Mouse (Mus musculus): ENCODE data around the gene Cd200r3. TPM values are rescaled to one million over a fixed set of nuclear protein-coding genes. Genes with fewer than 3 reads are reported as not detected.

Gene Cd200r3
- polyA plus RNA-seq, 1 experiment from 2014 or later = 0.36 TPM

DNA sequence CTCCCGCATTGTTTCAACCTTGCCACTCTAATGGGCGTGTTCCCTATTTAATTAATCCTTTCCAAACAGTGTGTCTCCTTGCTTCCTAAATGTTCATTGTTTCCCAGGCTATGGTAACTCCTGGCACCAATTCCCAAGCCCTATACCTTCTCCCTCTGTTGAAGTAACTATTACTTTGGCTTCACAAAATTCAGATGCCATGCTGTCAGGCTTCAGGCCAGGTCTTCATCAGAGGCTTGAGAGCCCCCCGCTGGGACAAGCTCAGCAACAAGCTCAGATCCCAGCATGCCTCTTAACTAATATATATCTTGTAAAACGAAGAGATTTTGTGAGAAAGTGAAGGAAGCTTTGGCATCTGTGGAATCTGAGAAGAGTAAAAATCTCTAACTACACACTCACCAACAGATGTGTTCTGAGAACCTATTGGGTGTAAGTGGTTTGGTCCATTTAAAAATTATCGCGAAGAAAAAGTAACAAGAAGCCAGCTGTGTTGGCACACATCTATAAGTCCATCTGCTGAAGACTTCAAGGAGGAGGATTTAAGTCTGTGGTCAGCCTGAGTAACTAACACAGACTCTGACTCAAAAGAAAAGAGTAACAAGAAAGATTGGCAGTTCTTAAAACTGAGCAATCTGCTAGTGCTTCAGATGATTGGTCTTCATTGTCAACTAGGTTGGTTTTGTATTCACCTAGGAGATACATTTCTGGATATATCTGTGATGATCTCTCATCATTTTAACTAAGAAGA, 50.9 kb downstream of the Cd200r3 start:
- Histone ChIP-seq H3K4me1 (no peaks in the 10 kb centered on the region), H3K27ac (no peak overlapping the region), H3K27me3 (replicated peaks) (no peaks in the 10 kb centered on the region), H3K36me3 (no peaks in the 10 kb centered on the region), H3K9me3 (replicated peaks) (no peaks in the 10 kb centered on the region), H3K4me3 (no peak overlapping the region), H3K4me2 (no peak overlapping the region), H3K9ac (no peak overlapping the region)
- 69% methylated on average over 6 of the region's 6 CpGs for WGBS (ENCODE audit: insufficient replicate concordance)
- ATAC-seq = no peak

DNA sequence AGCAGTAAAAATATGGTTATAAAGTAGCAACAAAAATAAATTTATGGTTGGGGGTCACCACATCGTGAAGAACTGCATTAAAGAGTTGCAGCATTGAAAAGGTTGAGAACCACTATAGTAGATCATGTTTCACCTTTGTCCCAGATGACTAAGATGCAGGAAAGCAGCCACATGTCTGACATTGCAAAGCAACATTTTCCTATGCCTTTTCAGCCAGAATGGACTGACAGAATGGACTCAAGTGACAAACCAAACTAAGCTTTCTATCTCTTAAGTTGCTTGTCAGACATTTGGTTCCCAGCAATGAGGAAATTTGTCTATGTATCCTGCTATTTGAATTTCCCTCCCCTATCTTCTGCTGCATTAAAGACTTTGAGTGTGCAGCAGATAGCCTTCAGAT, 51.6 kb downstream of the Cd200r3 start:
- H3K9me3 ChIP-seq (replicated peaks) = no peaks in the 10 kb centered on the region
- no peaks in the 10 kb centered on the region for H3K4me1 ChIP-seq
- H3K27ac ChIP-seq = no peak overlapping the region
- no peak overlapping the region for H3K9ac ChIP-seq
- 50% methylated on average over 1 of the region's 1 CpGs for whole genome bisulfite sequencing (ENCODE audit: insufficient replicate concordance)
- no peaks in the 10 kb centered on the region for H3K36me3 ChIP-seq
- no peak for ATAC-seq
- H3K27me3 ChIP-seq (replicated peaks) = no peaks in the 10 kb centered on the region
- no peak overlapping the region for H3K4me2 ChIP-seq
- no peak overlapping the region for H3K4me3 ChIP-seq

DNA sequence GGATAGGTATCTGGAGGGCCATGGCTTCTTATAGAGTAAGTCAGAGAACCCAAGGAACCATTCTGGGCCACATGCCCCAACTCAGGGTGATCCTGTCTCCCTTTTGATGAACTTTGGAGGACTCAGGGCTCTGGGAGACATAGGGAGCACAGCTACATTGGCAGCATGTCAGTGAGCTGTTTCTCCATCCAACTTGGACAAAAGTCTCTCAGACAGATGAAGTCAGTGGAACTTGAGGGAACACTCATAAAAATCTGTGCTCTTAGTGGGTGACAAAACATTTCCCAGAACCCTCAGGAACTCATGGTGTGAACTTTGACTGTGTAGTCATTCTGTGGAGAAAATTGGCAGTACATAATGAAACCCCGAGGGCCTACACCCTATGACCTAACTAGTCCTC, 53.2 kb downstream of the Cd200r3 start:
- no peaks in the 10 kb centered on the region for H3K4me1 ChIP-seq
- no peaks in the 10 kb centered on the region for H3K27me3 ChIP-seq (replicated peaks)
- no peaks in the 10 kb centered on the region for H3K9me3 ChIP-seq (replicated peaks)
- ATAC-seq = no peak
- 67% methylated on average over 1 of the region's 1 CpGs for WGBS (ENCODE audit: insufficient replicate concordance)
- H3K4me2 ChIP-seq = no peak overlapping the region
- no peak overlapping the region for H3K9ac ChIP-seq
- H3K4me3 ChIP-seq = no peak overlapping the region
- no peak overlapping the region for H3K27ac ChIP-seq
- H3K36me3 ChIP-seq = no peaks in the 10 kb centered on the region

DNA sequence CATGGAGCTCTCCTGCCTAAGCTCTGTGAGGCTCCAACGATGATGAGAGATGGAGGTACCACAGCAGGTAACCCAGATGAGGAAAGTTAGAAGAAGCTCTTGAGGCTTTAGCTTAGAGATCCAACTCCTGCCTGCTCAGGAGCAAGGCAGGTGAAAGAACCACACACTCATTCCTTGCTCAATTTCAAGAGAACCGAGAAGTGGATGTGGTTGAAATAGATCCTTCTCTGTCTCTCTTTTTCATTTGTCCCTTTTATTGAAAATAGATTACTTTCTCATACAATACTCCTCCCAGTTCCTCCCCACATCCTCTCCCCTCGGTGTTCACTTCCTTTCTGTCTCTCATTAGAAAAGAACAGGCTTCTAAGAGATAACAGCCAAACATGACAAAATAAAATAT, 56.1 kb downstream of the Cd200r3 start:
- 28% methylated on average over 3 of the region's 3 CpGs for WGBS (ENCODE audit: insufficient replicate concordance)
- Histone ChIP-seq H3K9me3 (replicated peaks) (no peaks in the 10 kb centered on the region), H3K36me3 (no peaks in the 10 kb centered on the region), H3K4me1 (no peaks in the 10 kb centered on the region), H3K27me3 (replicated peaks) (no peaks in the 10 kb centered on the region), H3K4me3 (no peak overlapping the region), H3K9ac (no peak overlapping the region), H3K27ac (no peak overlapping the region), H3K4me2 (no peak overlapping the region)
- ATAC-seq = no peak

DNA sequence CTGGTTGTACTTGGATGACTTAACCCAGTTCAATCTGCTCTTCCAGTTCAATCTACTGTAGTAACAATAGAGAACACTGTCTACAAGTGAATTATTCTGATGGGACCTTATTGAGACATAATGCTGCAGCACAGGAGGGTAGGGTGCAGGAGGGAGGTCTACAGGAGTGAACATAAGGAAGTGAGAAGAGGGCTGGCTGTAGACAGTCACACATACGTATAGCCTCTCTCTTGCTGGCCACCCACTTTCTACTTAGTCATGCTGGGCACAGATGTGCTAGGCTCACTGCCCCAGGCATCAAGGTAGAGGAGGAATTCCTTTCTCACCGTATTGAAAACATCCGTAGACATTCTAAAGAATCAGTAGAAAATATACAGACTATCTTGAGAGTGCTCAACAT, 61.0 kb downstream of the Cd200r3 start:
- no peaks in the 10 kb centered on the region for H3K4me1 ChIP-seq
- 64% methylated on average over 3 of the region's 3 CpGs for WGBS (ENCODE audit: insufficient replicate concordance)
- no peak overlapping the region for H3K9ac ChIP-seq
- H3K27ac ChIP-seq = no peak overlapping the region
- no peaks in the 10 kb centered on the region for H3K9me3 ChIP-seq (replicated peaks)
- H3K4me2 ChIP-seq = no peak overlapping the region
- no peaks in the 10 kb centered on the region for H3K36me3 ChIP-seq
- no peak for ATAC-seq
- no peaks in the 10 kb centered on the region for H3K27me3 ChIP-seq (replicated peaks)
- H3K4me3 ChIP-seq = no peak overlapping the region

DNA sequence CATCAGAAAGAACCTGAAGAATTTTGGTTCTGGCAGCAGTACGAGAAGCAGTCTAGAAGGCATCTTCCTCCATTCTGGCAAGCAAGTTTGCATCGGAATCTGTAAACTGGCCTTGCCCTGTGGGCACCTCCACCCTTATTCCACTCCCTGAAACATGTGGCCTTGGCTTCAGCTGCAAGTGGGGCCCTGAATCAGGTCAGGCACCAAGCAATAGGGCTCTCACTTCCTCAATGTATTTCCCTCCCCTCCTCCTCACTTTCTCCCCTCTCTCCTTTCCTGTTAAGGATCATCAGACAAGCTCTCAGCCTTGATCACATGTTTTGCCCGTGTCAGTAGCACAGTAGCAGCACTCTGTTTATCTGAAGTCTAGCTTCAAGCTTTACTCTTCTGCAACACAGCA, 61.8 kb downstream of the Cd200r3 start:
- Histone ChIP-seq H3K4me1 (no peaks in the 10 kb centered on the region), H3K4me3 (no peak overlapping the region), H3K36me3 (no peaks in the 10 kb centered on the region), H3K9ac (no peak overlapping the region), H3K27ac (no peak overlapping the region), H3K9me3 (replicated peaks) (no peaks in the 10 kb centered on the region), H3K4me2 (no peak overlapping the region), H3K27me3 (replicated peaks) (no peaks in the 10 kb centered on the region)
- WGBS (ENCODE audit: insufficient replicate concordance) = 53% methylated on average over 3 of the region's 3 CpGs
- ATAC-seq = no peak

DNA sequence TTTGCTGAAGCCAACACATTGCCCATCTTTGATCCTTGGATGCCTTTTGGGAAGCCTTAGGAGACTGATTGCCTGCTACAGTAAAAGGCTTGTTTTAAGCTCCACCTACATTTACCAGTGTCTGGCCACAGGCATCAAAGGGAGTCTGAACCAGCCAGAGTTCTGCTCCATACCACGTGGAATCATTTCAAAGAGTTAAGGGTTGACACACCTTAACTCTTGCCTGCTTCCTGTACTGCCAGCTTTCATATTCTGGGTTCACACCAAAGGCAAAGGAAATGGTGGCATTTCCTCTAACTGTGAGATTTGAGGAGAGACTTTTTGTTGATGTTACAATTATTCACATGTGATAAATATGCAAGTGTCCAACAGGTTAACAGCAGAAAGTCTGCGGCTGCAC, 63.5 kb downstream of the Cd200r3 start:
- H3K27me3 ChIP-seq (replicated peaks) = no peaks in the 10 kb centered on the region
- no peaks in the 10 kb centered on the region for H3K36me3 ChIP-seq
- no peak overlapping the region for H3K27ac ChIP-seq
- 48% methylated on average over 2 of the region's 2 CpGs for WGBS (ENCODE audit: insufficient replicate concordance)
- ATAC-seq = no peak
- H3K4me1 ChIP-seq = no peaks in the 10 kb centered on the region
- no peak overlapping the region for H3K9ac ChIP-seq
- no peak overlapping the region for H3K4me2 ChIP-seq
- no peaks in the 10 kb centered on the region for H3K9me3 ChIP-seq (replicated peaks)
- no peak overlapping the region for H3K4me3 ChIP-seq

DNA sequence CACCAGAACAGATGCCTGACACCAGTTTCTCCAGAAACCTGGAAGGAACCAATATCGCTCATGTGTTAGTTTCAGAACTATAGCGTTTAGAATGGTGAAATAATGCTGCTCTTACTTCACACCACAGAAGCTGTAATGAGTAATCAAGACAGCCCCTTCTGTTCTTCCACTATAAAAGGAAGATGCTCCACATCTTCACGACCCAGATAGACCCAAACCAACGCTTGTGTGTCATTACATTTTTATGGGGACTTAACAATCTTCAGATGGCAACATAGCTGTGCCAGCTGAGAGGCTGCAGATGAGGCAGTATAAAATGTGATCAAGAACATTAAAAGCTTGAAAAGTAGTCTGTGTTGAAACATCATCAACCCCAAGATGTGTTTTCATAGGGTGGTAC, 64.3 kb downstream of the Cd200r3 start:
- Histone ChIP-seq H3K27ac (no peak overlapping the region), H3K4me1 (no peaks in the 10 kb centered on the region), H3K27me3 (replicated peaks) (no peaks in the 10 kb centered on the region), H3K9me3 (replicated peaks) (no peaks in the 10 kb centered on the region), H3K4me3 (no peak overlapping the region), H3K9ac (no peak overlapping the region), H3K36me3 (no peaks in the 10 kb centered on the region), H3K4me2 (no peak overlapping the region)
- no peak for ATAC-seq
- 68% methylated on average over 4 of the region's 4 CpGs for WGBS (ENCODE audit: insufficient replicate concordance)

DNA sequence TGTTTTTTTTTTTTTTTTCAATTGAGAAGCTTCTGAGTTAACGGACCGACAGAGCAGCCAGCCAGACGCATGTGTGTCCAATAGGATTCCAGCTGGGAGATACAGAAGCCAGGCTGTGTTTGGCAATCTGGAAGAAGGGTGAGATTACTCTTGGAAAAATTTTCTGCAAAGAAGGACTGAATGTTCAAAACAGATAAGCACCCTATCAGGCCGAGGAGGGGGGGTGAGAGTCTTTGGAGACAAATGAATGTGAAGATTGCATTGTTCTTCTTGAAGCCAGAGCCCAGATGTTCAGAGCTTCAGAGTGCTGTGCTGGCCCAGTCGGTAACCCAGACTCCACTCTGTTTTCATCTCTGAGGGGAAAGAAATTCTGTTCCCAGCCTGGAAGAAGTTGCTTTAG, 66.2 kb downstream of the Cd200r3 start:
- Histone ChIP-seq H3K27ac (no peak overlapping the region), H3K9me3 (replicated peaks) (no peaks in the 10 kb centered on the region), H3K4me1 (no peaks in the 10 kb centered on the region), H3K4me2 (no peak overlapping the region), H3K9ac (no peak overlapping the region), H3K36me3 (no peaks in the 10 kb centered on the region), H3K4me3 (no peak overlapping the region), H3K27me3 (replicated peaks) (no peaks in the 10 kb centered on the region)
- no peak for ATAC-seq
- WGBS (ENCODE audit: insufficient replicate concordance) = 44% methylated on average over 5 of the region's 5 CpGs

DNA sequence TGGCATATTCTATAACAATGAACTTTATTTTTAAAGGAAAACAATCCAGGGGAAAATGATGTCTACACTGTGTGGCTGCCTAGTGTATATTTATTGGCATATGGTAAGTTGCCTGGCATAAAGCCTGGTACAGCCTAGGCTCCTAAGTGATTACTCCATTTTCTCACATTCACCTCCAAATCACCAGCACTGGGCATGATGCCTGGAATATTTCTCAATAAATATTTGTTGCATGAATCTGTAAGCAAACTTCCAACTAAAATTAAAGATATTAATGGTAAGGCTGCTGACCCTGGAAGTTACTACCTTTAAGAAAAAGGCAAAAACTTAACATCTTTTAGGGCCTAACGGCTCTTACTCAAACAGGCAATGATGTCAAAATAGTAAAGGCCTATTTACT, 72.1 kb downstream of the Cd200r3 start:
- H3K4me1 ChIP-seq = no peaks in the 10 kb centered on the region
- H3K27me3 ChIP-seq (replicated peaks) = no peaks in the 10 kb centered on the region
- 84% methylated on average over 1 of the region's 1 CpGs for WGBS (ENCODE audit: insufficient replicate concordance)
- H3K4me3 ChIP-seq = no peak overlapping the region
- no peak overlapping the region for H3K4me2 ChIP-seq
- ATAC-seq = no peak
- no peak overlapping the region for H3K27ac ChIP-seq
- no peaks in the 10 kb centered on the region for H3K9me3 ChIP-seq (replicated peaks)
- H3K9ac ChIP-seq = no peak overlapping the region
- no peaks in the 10 kb centered on the region for H3K36me3 ChIP-seq

DNA sequence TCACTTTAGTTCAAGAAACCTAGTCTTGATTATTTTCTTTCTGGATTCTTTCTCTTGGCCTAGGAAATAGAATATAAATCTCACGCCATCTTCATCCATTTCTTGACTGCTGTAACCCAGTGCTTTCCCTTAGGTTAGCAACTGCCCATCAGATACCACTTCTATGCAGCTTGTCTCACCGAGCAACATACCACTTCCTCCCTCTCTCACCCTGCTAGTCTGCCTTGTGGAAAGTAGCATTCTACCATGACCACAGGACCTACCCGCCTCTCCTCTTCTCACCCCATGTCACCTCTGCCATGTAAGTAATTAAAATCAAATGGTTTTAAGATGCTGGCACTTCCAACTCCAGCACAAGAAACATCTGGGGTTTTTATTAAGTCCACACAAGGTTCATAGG, 73.0 kb downstream of the Cd200r3 start:
- Histone ChIP-seq H3K27me3 (replicated peaks) (no peaks in the 10 kb centered on the region), H3K4me3 (no peak overlapping the region), H3K4me1 (0 out of 2 replicates have a peak, but pooled peaks cover 4% of the 10 kb centered on the region), H3K9me3 (replicated peaks) (no peaks in the 10 kb centered on the region), H3K27ac (no peak overlapping the region), H3K36me3 (no peaks in the 10 kb centered on the region), H3K4me2 (no peak overlapping the region), H3K9ac (no peak overlapping the region)
- no peak for ATAC-seq
- 41% methylated on average over 3 of the region's 3 CpGs for WGBS (ENCODE audit: insufficient replicate concordance)

DNA sequence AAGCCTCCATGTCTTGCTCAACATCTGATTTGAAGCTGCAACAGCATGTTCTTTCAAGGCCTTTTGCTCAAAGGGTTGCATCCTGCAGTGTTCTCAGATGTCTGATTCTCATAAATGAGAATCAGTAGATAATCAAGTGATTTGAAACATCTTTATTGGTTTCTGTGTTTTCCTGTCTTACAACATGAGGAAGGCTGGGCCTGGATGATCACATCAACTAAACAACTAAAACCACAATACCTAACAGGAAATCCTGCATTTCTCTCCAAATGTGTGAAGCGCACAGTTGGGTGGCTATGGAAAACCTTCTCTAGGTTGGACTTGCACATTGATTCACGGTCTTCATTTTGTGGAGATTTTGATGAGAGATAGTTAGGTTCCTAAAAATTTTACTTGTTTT, 75.4 kb downstream of the Cd200r3 start:
- no peak for ATAC-seq

DNA sequence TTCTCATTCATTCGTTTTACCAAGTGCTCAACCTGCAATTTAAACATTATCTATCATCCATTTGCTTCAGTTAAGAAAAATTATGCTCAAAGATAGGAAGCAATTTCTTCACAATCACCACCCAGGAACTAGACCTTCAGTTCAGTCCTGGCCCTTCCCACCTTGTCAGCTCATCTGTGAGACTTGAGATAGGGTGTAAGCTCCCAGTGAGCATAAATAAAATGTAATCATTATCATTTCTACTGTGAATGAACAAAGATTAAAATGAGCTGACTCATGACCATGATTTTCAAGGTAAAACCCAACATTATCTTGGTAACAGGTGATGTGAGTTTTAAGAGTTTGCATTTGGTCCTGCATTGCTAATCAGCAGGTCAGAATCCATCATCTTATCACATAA, 76.6 kb downstream of the Cd200r3 start:
- Histone ChIP-seq H3K27ac (no peak overlapping the region), H3K4me3 (no peak overlapping the region), H3K4me1 (peaks cover 9% of the 10 kb centered on the region; the same call in 1 of the 2 replicates), H3K4me2 (no peak overlapping the region), H3K27me3 (replicated peaks) (no peaks in the 10 kb centered on the region), H3K9me3 (replicated peaks) (no peaks in the 10 kb centered on the region), H3K36me3 (no peaks in the 10 kb centered on the region), H3K9ac (no peak overlapping the region)
- 46% methylated on average over 1 of the region's 1 CpGs for WGBS (ENCODE audit: insufficient replicate concordance)
- ATAC-seq = no peak

More for the DNA sequence above, 75.4 kb downstream of the Cd200r3 start:
- H3K4me2 ChIP-seq = no peak overlapping the region
- H3K4me3 ChIP-seq = no peak overlapping the region
- WGBS (ENCODE audit: insufficient replicate concordance) = 50% methylated on average over 2 of the region's 2 CpGs
- no peak overlapping the region for H3K9ac ChIP-seq
- 0 out of 2 replicates have a peak, but pooled peaks cover 5% of the 10 kb centered on the region for H3K4me1 ChIP-seq
- H3K36me3 ChIP-seq = no peaks in the 10 kb centered on the region
- H3K27ac ChIP-seq = no peak overlapping the region
- H3K9me3 ChIP-seq (replicated peaks) = no peaks in the 10 kb centered on the region
- no peaks in the 10 kb centered on the region for H3K27me3 ChIP-seq (replicated peaks)
